Mouse (Mus musculus): ENCODE results near the gene Dhx9.

GRCm38 (mm10) chr1:153456137-153456536, 31.3 kb downstream of the Dhx9 start:
- no peak for TF ChIP-seq CTCF (conservative IDR thresholded peaks at IDR 0.05; ENCODE audit: insufficient read depth, insufficient read length, low read depth, low read length)
- no peak for TF ChIP-seq POLR2A (IDR thresholded peaks at IDR 0.05; ENCODE audit: low read depth, low read length)

All from kidney, adult 2 months (tissue).